Mouse (Mus musculus) stomach, embryonic 16.5 days (tissue): ENCODE results near the gene Fam89b. TPM values are rescaled to one million over a fixed set of nuclear protein-coding genes. Genes with fewer than 3 reads are reported as not detected.
A peak's percentile ranks its signal among the peaks of the same experiment; 100 is the strongest.

ENCODE experiments used
- ATAC-seq: fragments of 200-750 bp; cut with Nextera tagmentation; 2 replicates; pipeline ENCODE4 v1.8.0; 2017; ENCODE audit warnings: moderate number of reproducible peaks, moderate TSS enrichment; ENCODE audit not compliant: insufficient read depth, low FRiP score
- H3K27ac ChIP-seq: fragments of 300-500 bp; sonication (generic); 2 replicates; pipeline ENCODE4 v1.5.1; 2014; ENCODE audit warnings: low read length
- H3K27me3 ChIP-seq: fragments of 300-500 bp; sonication (generic); 2 replicates; pipeline ENCODE4 v1.6.1; 2014; ENCODE audit warnings: low read length, control low read depth, mixed read lengths; ENCODE audit not compliant: control insufficient read depth, insufficient read depth
- H3K36me3 ChIP-seq: fragments of 300-500 bp; sonication (generic); 2 replicates; pipeline ENCODE4 v1.6.1; 2014; ENCODE audit warnings: low read length; ENCODE audit not compliant: control insufficient read depth, insufficient read depth
- H3K4me1 ChIP-seq: fragments of 300-500 bp; sonication (generic); 2 replicates; pipeline ENCODE4 v1.6.1; 2014; ENCODE audit warnings: low read length, control low read depth, mixed read lengths; ENCODE audit not compliant: control insufficient read depth, insufficient read depth
- H3K4me2 ChIP-seq: fragments of 300-500 bp; sonication (generic); 2 replicates; pipeline ENCODE4 v1.6.1; 2014; ENCODE audit warnings: low read depth, low read length, mixed read lengths
- H3K4me3 ChIP-seq: fragments of 300-500 bp; sonication (generic); replicated peaks from 2 replicates; pipeline ENCODE4 v1.5.1; 2014; ENCODE audit warnings: mild to moderate bottlenecking, low read length
- H3K9ac ChIP-seq: fragments of 300-500 bp; sonication (generic); 2 replicates; pipeline ENCODE4 v1.6.1; 2014; ENCODE audit warnings: low read length
- H3K9me3 ChIP-seq: fragments of 300-500 bp; sonication (generic); replicated peaks from 2 replicates; pipeline ENCODE4 v1.6.1; 2016; ENCODE audit warnings: low read length, control low read depth; ENCODE audit not compliant: control insufficient read depth
- WGBS: fragments of 180-500 bp; shearing (Covaris S2); extraction: QIAGEN DNeasy Blood & Tissue Kit; methylation state at CpG from one replicate; pipeline ENCODE4 v1.1.7; 2014; 5-methylcytosine and 5-hydroxymethylcytosine counted together
- polyA plus RNA-seq: library from polyadenylated mRNA; unstranded; fragments of >200 nt; fragmentation: Nextera tagmentation; extraction: Ambion mirVana; gene quantifications from 2 replicates; pipeline ENCODE4 v1.2.1, GENCODE M21; 2015

The Fam89b gene
- 64.6 and 66.5 TPM in 2 replicates for polyA plus RNA-seq

- peak; percentile 80 for ATAC-seq
- Histone ChIP-seq H3K9me3 (no peaks in the 10 kb centered on the region), H3K4me1 (peaks cover 54% of the 10 kb centered on the region), H3K9ac (peak within 1 kb of the TSS; percentile 95), H3K4me2 (peak within 1 kb of the TSS; percentile 89), H3K27me3 (no peaks in the 10 kb centered on the region), H3K4me3 (peak within 1 kb of the TSS; percentile 93), H3K36me3 (no peaks in the 10 kb centered on the region), H3K27ac (peak within 1 kb of the TSS; percentile 87)
- WGBS = under 1% methylated on average over 37 of the region's 37 CpGs
These were observed at the start of gene Fam89b for GRCm38 (mm10) chr19:5729444-5729815. TSS of gene Fam89b (minus strand) at chr19:5729653.

- Histone ChIP-seq H3K9ac (no peak overlapping the region), H3K27ac (no peak overlapping the region), H3K27me3 (no peaks in the 10 kb centered on the region), H3K4me3 (no peak overlapping the region), H3K4me2 (no peak overlapping the region), H3K9me3 (no peaks in the 10 kb centered on the region), H3K4me1 (no peaks in the 10 kb centered on the region), H3K36me3 (no peaks in the 10 kb centered on the region)
- ATAC-seq = no peak
- 54% methylated on average over 8 of the region's 8 CpGs for WGBS
These were observed 48.9 kb upstream of the Fam89b start for GRCm38 (mm10) chr19:5778312-5778711.

- Histone ChIP-seq H3K9ac (no peak overlapping the region), H3K4me3 (no peak overlapping the region), H3K27ac (no peak overlapping the region), H3K36me3 (no peaks in the 10 kb centered on the region), H3K27me3 (no peaks in the 10 kb centered on the region), H3K9me3 (no peaks in the 10 kb centered on the region), H3K4me1 (no peaks in the 10 kb centered on the region), H3K4me2 (no peak overlapping the region)
- no peak for ATAC-seq
- WGBS = 79% methylated on average over 9 of the region's 9 CpGs
These were observed 48.1 kb upstream of the Fam89b start for GRCm38 (mm10) chr19:5777387-5778032.

- WGBS = under 1% methylated on average over 64 of the region's 64 CpGs
These were observed 41.7 kb upstream of the Fam89b start, which contains the start of gene Scyl1 for GRCm38 (mm10) chr19:5770925-5771860. TSS of gene Scyl1 (minus strand) at chr19:5771419.

GRCm38 (mm10) chr19:5770311-5770710 is 40.9 kb upstream of the Fam89b start:
- no peak overlapping the region for H3K27ac ChIP-seq
- H3K9ac ChIP-seq = peak overlapping the region; percentile 98
- H3K27me3 ChIP-seq = no peaks in the 10 kb centered on the region
- peak overlapping the region; percentile 92 for H3K4me2 ChIP-seq
- 35% methylated on average over 9 of the region's 9 CpGs for WGBS
- peaks cover 11% of the 10 kb centered on the region for H3K4me1 ChIP-seq
- H3K9me3 ChIP-seq = no peaks in the 10 kb centered on the region
- H3K4me3 ChIP-seq = peak overlapping the region; percentile 78
- no peak for ATAC-seq
- 0 out of 2 replicates have a peak, but pooled peaks cover 11% of the 10 kb centered on the region for H3K36me3 ChIP-seq

More at GRCm38 (mm10) chr19:5770925-5771860, 41.7 kb upstream of the Fam89b start, which contains the start of gene Scyl1:
- Histone ChIP-seq H3K36me3 (0 out of 2 replicates have a peak, but pooled peaks cover 6% of the 10 kb centered on the region), H3K9me3 (no peaks in the 10 kb centered on the region), H3K4me2 (peak within 1 kb of the TSS; percentile 92), H3K4me3 (peak within 1 kb of the TSS; percentile 78), H3K27ac (peak within 1 kb of the TSS; percentile 93), H3K27me3 (no peaks in the 10 kb centered on the region), H3K9ac (peak within 1 kb of the TSS; percentile 98), H3K4me1 (peaks cover 11% of the 10 kb centered on the region)
- ATAC-seq = peak; percentile 99

GRCm38 (mm10) chr19:5767271-5767670 is 37.8 kb upstream of the Fam89b start:
- no peak for ATAC-seq
- no peak overlapping the region for H3K9ac ChIP-seq
- H3K9me3 ChIP-seq = no peaks in the 10 kb centered on the region
- 90% methylated on average over 4 of the region's 4 CpGs for WGBS
- peaks cover 23% of the 10 kb centered on the region for H3K36me3 ChIP-seq
- H3K27me3 ChIP-seq = no peaks in the 10 kb centered on the region
- H3K4me3 ChIP-seq = no peak overlapping the region
- H3K4me2 ChIP-seq = no peak overlapping the region
- H3K4me1 ChIP-seq = peaks cover 11% of the 10 kb centered on the region
- no peak overlapping the region for H3K27ac ChIP-seq

GRCm38 (mm10) chr19:5763163-5763562 is 33.7 kb upstream of the Fam89b start:
- no peak for ATAC-seq
- Histone ChIP-seq H3K9ac (no peak overlapping the region), H3K4me2 (no peak overlapping the region), H3K4me3 (no peak overlapping the region), H3K36me3 (peaks cover 50% of the 10 kb centered on the region), H3K9me3 (no peaks in the 10 kb centered on the region), H3K4me1 (no peaks in the 10 kb centered on the region), H3K27me3 (no peaks in the 10 kb centered on the region), H3K27ac (no peak overlapping the region)
- 93% methylated on average over 6 of the region's 6 CpGs for WGBS

- no peak overlapping the region for H3K4me2 ChIP-seq
- H3K9me3 ChIP-seq = no peaks in the 10 kb centered on the region
- peaks cover 31% of the 10 kb centered on the region for H3K36me3 ChIP-seq
- H3K27ac ChIP-seq = no peak overlapping the region
- no peak for ATAC-seq
- peaks cover 4% of the 10 kb centered on the region; the same call in 1 of the 2 replicates for H3K4me1 ChIP-seq
- 88% methylated on average over 14 of the region's 14 CpGs for WGBS
- H3K27me3 ChIP-seq = no peaks in the 10 kb centered on the region
- H3K9ac ChIP-seq = no peak overlapping the region
- H3K4me3 ChIP-seq = no peak overlapping the region
These were observed 29.5 kb upstream of the Fam89b start for GRCm38 (mm10) chr19:5758878-5759403.
